Mouse (Mus musculus) liver, postnatal 0 days (tissue): ENCODE data around the gene Pkd1l2.

ENCODE experiments used
- CTCF ChIP-seq: sonication (generic); IDR thresholded peaks from 2 replicates; pipeline ENCODE4 v1.5.1; 2016; ENCODE audit warnings: antibody characterized with exemption, low read depth
- EP300 ChIP-seq: IDR thresholded peaks from 2 replicates; pipeline ENCODE4 v1.6.1; 2016; ENCODE audit warnings: antibody characterized with exemption, low read depth, mild to moderate bottlenecking

DNA sequence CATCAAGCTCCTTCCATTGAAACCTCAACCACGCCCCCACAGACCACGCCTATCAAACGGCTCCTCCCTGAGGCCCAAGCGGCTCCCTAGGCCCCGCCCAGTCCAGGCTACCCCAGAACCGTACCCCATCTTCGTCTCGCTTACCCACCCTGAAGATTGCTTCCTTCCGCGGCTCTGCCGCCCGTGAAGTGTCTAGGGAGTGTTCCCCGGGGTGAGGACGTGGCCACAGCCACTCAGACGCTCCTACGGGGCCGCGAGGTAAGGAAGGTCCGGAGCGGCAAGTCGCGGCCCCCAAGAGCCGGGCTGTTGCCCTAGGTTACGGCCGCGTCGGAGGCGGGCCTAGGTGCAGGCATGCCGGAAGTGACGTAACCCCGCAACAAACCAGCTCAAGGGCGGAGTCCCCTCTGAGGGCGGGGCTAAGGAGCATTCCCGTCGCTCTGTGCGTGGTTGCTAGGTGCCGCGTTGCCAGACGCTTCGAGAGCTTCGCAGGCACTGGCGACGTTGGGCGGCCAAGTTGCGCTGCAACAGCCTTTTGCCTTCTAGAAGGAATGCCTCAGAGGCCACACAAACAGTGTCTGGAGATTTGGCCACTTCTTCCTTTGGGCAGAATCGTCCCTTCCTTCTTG lies 103.5 kb downstream of the Pkd1l2 start, which contains the start of gene 1700030J22Rik:
- TF ChIP-seq EP300 (no peak), CTCF (peak; percentile 51)
